Mouse (Mus musculus): ENCODE data around the gene Elf5. TPM values are rescaled to one million over a fixed set of nuclear protein-coding genes. Genes with fewer than 3 reads are reported as not detected.

The Elf5 gene
- polyA plus RNA-seq, 1 experiment from 2014 or later = not detected

GRCm38 (mm10) chr2:103459069-103459468 lies 47.6 kb downstream of the Elf5 start:
- Histone ChIP-seq H3K27me3 (ENCODE audit: control insufficient read depth, insufficient read depth, low read length) (no peaks in the 10 kb centered on the region), H3K9ac (ENCODE audit: low read length) (no peak overlapping the region), H3K9me3 (ENCODE audit: control insufficient read depth, low read length) (no peaks in the 10 kb centered on the region), H3K36me3 (ENCODE audit: control insufficient read depth, insufficient read depth, low read length) (peaks cover 15% of the 10 kb centered on the region), H3K4me2 (ENCODE audit: low read depth) (no peak overlapping the region), H3K4me1 (ENCODE audit: control insufficient read depth, insufficient read depth, low read length) (no peaks in the 10 kb centered on the region), H3K27ac (ENCODE audit: low read depth, low read length) (no peak overlapping the region), H3K4me3 (ENCODE audit: low read depth, low read length) (no peak overlapping the region)
- WGBS = 95% methylated on average over 10 of the region's 10 CpGs
- ATAC-seq (ENCODE audit: insufficient read depth, low FRiP score, low TSS enrichment) = no peak
- DNase-seq (ENCODE audit: low spot score) = no peak

DNA sequence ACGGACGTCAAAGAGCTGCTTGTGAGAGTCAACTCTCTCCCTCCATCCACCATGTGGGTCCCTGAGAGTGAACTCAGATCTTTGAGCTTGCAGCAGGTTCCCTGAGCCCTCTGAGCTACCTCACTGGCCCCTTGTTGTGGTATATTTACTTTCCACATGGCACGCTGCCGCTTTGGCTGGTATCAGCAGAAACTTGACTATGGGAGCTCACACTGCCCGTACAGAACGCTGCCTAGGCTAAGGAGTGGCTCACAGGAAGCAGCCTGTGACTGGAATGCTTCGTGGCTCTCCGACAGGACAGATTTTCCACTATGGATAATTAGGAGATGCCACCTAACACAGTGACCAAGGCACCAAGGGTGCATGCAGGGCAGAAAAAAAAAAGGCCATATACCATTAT lies 49.7 kb downstream of the Elf5 start:
- H3K36me3 ChIP-seq (ENCODE audit: control insufficient read depth, insufficient read depth, low read length) = peaks cover 10% of the 10 kb centered on the region
- WGBS = 69% methylated on average over 8 of the region's 8 CpGs
- DNase-seq (ENCODE audit: low spot score) = no peak
- H3K4me1 ChIP-seq (ENCODE audit: control insufficient read depth, insufficient read depth, low read length) = no peaks in the 10 kb centered on the region
- no peak for ATAC-seq (ENCODE audit: insufficient read depth, low FRiP score, low TSS enrichment)
- H3K9me3 ChIP-seq (ENCODE audit: control insufficient read depth, low read length) = no peaks in the 10 kb centered on the region
- no peaks in the 10 kb centered on the region for H3K27me3 ChIP-seq (ENCODE audit: control insufficient read depth, insufficient read depth, low read length)
- H3K9ac ChIP-seq (ENCODE audit: low read length) = no peak overlapping the region
- no peak overlapping the region for H3K4me2 ChIP-seq (ENCODE audit: low read depth)
- H3K27ac ChIP-seq (ENCODE audit: low read depth, low read length) = no peak overlapping the region
- no peak overlapping the region for H3K4me3 ChIP-seq (ENCODE audit: low read depth, low read length)

DNA sequence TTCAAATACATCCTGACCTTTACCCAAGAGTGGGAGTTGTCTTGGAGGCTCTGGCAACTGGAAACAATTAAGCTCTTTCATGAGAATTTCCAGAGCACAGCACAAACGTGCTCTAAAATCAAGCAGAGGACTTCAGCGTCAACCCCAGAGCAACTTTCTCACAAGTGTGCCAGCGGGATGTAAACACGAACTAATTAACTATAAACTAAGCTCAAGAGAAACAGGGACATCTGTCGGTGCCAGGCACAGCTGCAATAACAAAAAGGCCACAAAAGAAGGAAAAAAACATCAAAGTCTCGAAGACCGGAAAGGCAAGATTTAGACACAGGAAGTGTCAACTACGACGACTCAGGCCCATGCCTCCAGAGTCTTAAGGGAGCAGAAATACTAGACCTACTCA lies 50.3 kb downstream of the Elf5 start:
- H3K27ac ChIP-seq (ENCODE audit: low read depth, low read length) = no peak overlapping the region
- H3K36me3 ChIP-seq (ENCODE audit: control insufficient read depth, insufficient read depth, low read length) = peaks cover 7% of the 10 kb centered on the region
- H3K9ac ChIP-seq (ENCODE audit: low read length) = no peak overlapping the region
- ATAC-seq (ENCODE audit: insufficient read depth, low FRiP score, low TSS enrichment) (no peak), DNase-seq (ENCODE audit: low spot score) (no peak)
- WGBS = 45% methylated on average over 9 of the region's 9 CpGs
- no peak overlapping the region for H3K4me3 ChIP-seq (ENCODE audit: low read depth, low read length)
- H3K4me1 ChIP-seq (ENCODE audit: control insufficient read depth, insufficient read depth, low read length) = no peaks in the 10 kb centered on the region
- H3K4me2 ChIP-seq (ENCODE audit: low read depth) = no peak overlapping the region
- no peaks in the 10 kb centered on the region for H3K9me3 ChIP-seq (ENCODE audit: control insufficient read depth, low read length)
- no peaks in the 10 kb centered on the region for H3K27me3 ChIP-seq (ENCODE audit: control insufficient read depth, insufficient read depth, low read length)

DNA sequence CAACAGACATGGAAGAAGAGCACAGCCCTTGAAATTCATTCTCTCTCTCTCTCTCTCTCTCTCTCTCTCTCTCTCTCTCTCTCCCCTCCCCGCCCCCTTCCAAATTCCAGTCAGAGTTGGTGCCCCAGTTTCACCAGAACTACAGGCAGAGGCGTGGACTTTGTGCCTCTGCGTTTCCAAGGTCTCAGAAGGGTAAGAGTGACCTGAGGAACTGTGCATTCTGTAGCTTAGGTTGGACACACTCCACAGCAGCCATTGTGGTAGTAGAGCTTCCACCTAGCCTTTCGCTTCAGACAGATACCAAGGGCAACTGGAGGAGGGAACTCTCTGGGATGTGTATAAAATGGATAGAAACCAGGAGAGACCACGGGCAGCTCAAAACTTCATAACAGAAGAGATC lies 51.3 kb downstream of the Elf5 start:
- no peak overlapping the region for H3K27ac ChIP-seq (ENCODE audit: low read depth, low read length)
- no peaks in the 10 kb centered on the region for H3K27me3 ChIP-seq (ENCODE audit: control insufficient read depth, insufficient read depth, low read length)
- no peak overlapping the region for H3K4me3 ChIP-seq (ENCODE audit: low read depth, low read length)
- WGBS = 96% methylated on average over 5 of the region's 5 CpGs
- H3K4me2 ChIP-seq (ENCODE audit: low read depth) = no peak overlapping the region
- H3K9ac ChIP-seq (ENCODE audit: low read length) = no peak overlapping the region
- no peaks in the 10 kb centered on the region for H3K4me1 ChIP-seq (ENCODE audit: control insufficient read depth, insufficient read depth, low read length)
- no peak for DNase-seq (ENCODE audit: low spot score)
- H3K9me3 ChIP-seq (ENCODE audit: control insufficient read depth, low read length) = no peaks in the 10 kb centered on the region
- H3K36me3 ChIP-seq (ENCODE audit: control insufficient read depth, insufficient read depth, low read length) = peaks cover 7% of the 10 kb centered on the region
- no peak for ATAC-seq (ENCODE audit: insufficient read depth, low FRiP score, low TSS enrichment)

DNA sequence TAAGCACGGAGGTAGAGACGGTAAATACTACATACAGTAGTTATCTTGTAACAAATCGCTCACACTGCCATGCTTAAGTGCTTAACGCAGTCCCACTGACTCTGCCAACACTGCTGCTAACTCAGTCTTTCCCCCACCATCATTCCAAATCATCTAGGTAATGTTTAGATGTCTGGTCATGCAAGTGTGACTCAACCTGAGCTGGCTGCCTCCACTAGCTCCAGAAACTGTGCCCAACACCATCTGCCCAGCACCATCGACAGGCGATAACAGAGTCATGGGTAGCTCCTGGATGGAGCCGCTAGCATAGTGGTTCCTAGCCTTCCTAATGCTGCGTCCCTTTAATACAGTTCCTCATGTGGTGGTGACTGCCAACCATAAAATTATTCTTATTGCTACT lies 53.0 kb downstream of the Elf5 start:
- 97% methylated on average over 8 of the region's 8 CpGs for WGBS
- no peaks in the 10 kb centered on the region for H3K27me3 ChIP-seq (ENCODE audit: control insufficient read depth, insufficient read depth, low read length)
- ATAC-seq (ENCODE audit: insufficient read depth, low FRiP score, low TSS enrichment) (no peak), DNase-seq (ENCODE audit: low spot score) (no peak)
- H3K9me3 ChIP-seq (ENCODE audit: control insufficient read depth, low read length) = no peaks in the 10 kb centered on the region
- peaks cover 7% of the 10 kb centered on the region for H3K36me3 ChIP-seq (ENCODE audit: control insufficient read depth, insufficient read depth, low read length)
- no peak overlapping the region for H3K4me3 ChIP-seq (ENCODE audit: low read depth, low read length)
- H3K9ac ChIP-seq (ENCODE audit: low read length) = no peak overlapping the region
- no peak overlapping the region for H3K4me2 ChIP-seq (ENCODE audit: low read depth)
- H3K4me1 ChIP-seq (ENCODE audit: control insufficient read depth, insufficient read depth, low read length) = no peaks in the 10 kb centered on the region
- no peak overlapping the region for H3K27ac ChIP-seq (ENCODE audit: low read depth, low read length)

DNA sequence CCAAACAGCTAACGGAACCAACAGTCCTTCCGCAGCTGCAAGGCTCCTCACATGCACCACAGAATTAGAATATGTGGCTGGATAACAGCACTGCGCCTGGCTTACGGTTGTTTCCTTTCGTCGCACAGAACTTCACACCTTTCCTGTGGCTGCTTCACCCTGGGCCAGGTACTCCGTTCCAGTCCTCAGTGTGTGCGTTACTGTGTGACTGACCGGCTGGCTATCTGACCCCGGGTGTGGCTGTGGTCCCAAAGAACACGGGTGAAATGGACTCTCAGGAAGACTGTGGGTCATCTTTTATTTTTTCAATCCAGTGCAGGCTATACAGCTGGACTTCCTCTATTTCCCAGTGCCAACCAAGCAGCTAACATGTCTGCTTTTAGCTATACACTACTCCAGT lies 53.9 kb downstream of the Elf5 start:
- Histone ChIP-seq H3K27me3 (ENCODE audit: control insufficient read depth, insufficient read depth, low read length) (no peaks in the 10 kb centered on the region), H3K9ac (ENCODE audit: low read length) (no peak overlapping the region), H3K4me1 (ENCODE audit: control insufficient read depth, insufficient read depth, low read length) (no peaks in the 10 kb centered on the region), H3K4me3 (ENCODE audit: low read depth, low read length) (no peak overlapping the region), H3K27ac (ENCODE audit: low read depth, low read length) (no peak overlapping the region), H3K36me3 (ENCODE audit: control insufficient read depth, insufficient read depth, low read length) (peaks cover 5% of the 10 kb centered on the region), H3K9me3 (ENCODE audit: control insufficient read depth, low read length) (no peaks in the 10 kb centered on the region), H3K4me2 (ENCODE audit: low read depth) (no peak overlapping the region)
- 94% methylated on average over 11 of the region's 11 CpGs for WGBS
- no peak for DNase-seq (ENCODE audit: low spot score)
- no peak for ATAC-seq (ENCODE audit: insufficient read depth, low FRiP score, low TSS enrichment)

- no peak for ATAC-seq (ENCODE audit: insufficient read depth, low FRiP score, low TSS enrichment)
- no peaks in the 10 kb centered on the region for H3K4me1 ChIP-seq (ENCODE audit: control insufficient read depth, insufficient read depth, low read length)
- H3K9ac ChIP-seq (ENCODE audit: low read length) = no peak overlapping the region
- no peaks in the 10 kb centered on the region for H3K9me3 ChIP-seq (ENCODE audit: control insufficient read depth, low read length)
- no peaks in the 10 kb centered on the region for H3K27me3 ChIP-seq (ENCODE audit: control insufficient read depth, insufficient read depth, low read length)
- H3K4me3 ChIP-seq (ENCODE audit: low read depth, low read length) = no peak overlapping the region
- H3K4me2 ChIP-seq (ENCODE audit: low read depth) = no peak overlapping the region
- 89% methylated on average over 3 of the region's 3 CpGs for WGBS
- H3K36me3 ChIP-seq (ENCODE audit: control insufficient read depth, insufficient read depth, low read length) = peaks cover 8% of the 10 kb centered on the region
- no peak overlapping the region for H3K27ac ChIP-seq (ENCODE audit: low read depth, low read length)
- DNase-seq (ENCODE audit: low spot score) = no peak
Measured at GRCm38 (mm10) chr2:103466272-103466671, 54.8 kb downstream of the Elf5 start.

GRCm38 (mm10) chr2:103466984-103467588 lies 55.6 kb downstream of the Elf5 start:
- H3K27me3 ChIP-seq (ENCODE audit: control insufficient read depth, insufficient read depth, low read length) = no peaks in the 10 kb centered on the region
- H3K4me2 ChIP-seq (ENCODE audit: low read depth) = no peak overlapping the region
- WGBS = 94% methylated on average over 10 of the region's 10 CpGs
- no peak overlapping the region for H3K27ac ChIP-seq (ENCODE audit: low read depth, low read length)
- H3K4me1 ChIP-seq (ENCODE audit: control insufficient read depth, insufficient read depth, low read length) = no peaks in the 10 kb centered on the region
- DNase-seq (ENCODE audit: low spot score) (no peak), ATAC-seq (ENCODE audit: insufficient read depth, low FRiP score, low TSS enrichment) (no peak)
- peaks cover 7% of the 10 kb centered on the region for H3K36me3 ChIP-seq (ENCODE audit: control insufficient read depth, insufficient read depth, low read length)
- no peak overlapping the region for H3K9ac ChIP-seq (ENCODE audit: low read length)
- no peaks in the 10 kb centered on the region for H3K9me3 ChIP-seq (ENCODE audit: control insufficient read depth, low read length)
- H3K4me3 ChIP-seq (ENCODE audit: low read depth, low read length) = no peak overlapping the region

GRCm38 (mm10) chr2:103473362-103473761 lies 61.9 kb downstream of the Elf5 start:
- H3K4me2 ChIP-seq (ENCODE audit: low read depth) = no peak overlapping the region
- peaks cover 7% of the 10 kb centered on the region for H3K36me3 ChIP-seq (ENCODE audit: control insufficient read depth, insufficient read depth, low read length)

More at GRCm38 (mm10) chr2:103473362-103473761, 61.9 kb downstream of the Elf5 start:
- Histone ChIP-seq H3K9me3 (ENCODE audit: control insufficient read depth, low read length) (no peaks in the 10 kb centered on the region), H3K27ac (ENCODE audit: low read depth, low read length) (no peak overlapping the region), H3K27me3 (ENCODE audit: control insufficient read depth, insufficient read depth, low read length) (no peaks in the 10 kb centered on the region), H3K9ac (ENCODE audit: low read length) (no peak overlapping the region), H3K4me3 (ENCODE audit: low read depth, low read length) (no peak overlapping the region), H3K4me1 (ENCODE audit: control insufficient read depth, insufficient read depth, low read length) (no peaks in the 10 kb centered on the region)
- no peak for ATAC-seq (ENCODE audit: insufficient read depth, low FRiP score, low TSS enrichment)
- DNase-seq (ENCODE audit: low spot score) = no peak
- WGBS = 91% methylated on average over 3 of the region's 3 CpGs

All from neural tube, embryonic 11.5 days (tissue).